Mouse (Mus musculus): ENCODE measurements around the gene Hoxb2. TPM values are rescaled to one million over a fixed set of nuclear protein-coding genes. Genes with fewer than 3 reads are reported as not detected.

The Hoxb2 gene
- polyA plus RNA-seq, 1 experiment from 2014 or later: 42.9 TPM

- Histone ChIP-seq H3K9ac (peak overlapping the region; percentile 97), H3K27me3 (ENCODE audit: control insufficient read depth, insufficient read depth, low read length) (peaks cover 63% of the 10 kb centered on the region), H3K4me3 (replicated peaks; ENCODE audit: low read length) (peak overlapping the region; percentile 48), H3K4me2 (replicated peaks) (peak overlapping the region; percentile 77), H3K27ac (peak overlapping the region; percentile 99), H3K9me3 (ENCODE audit: control insufficient read depth, low read length) (no peaks in the 10 kb centered on the region), H3K4me1 (replicated peaks; ENCODE audit: control insufficient read depth, insufficient read depth, low read length) (peaks cover 48% of the 10 kb centered on the region), H3K36me3 (replicated peaks; ENCODE audit: control insufficient read depth, insufficient read depth) (0 out of 2 replicates have a peak, but pooled peaks cover 5% of the 10 kb centered on the region)
- peak; percentile 19; the same call in 1 of the 2 replicates for ATAC-seq (ENCODE audit: low FRiP score)
- 2% methylated on average over 45 of the region's 45 CpGs for WGBS
- DNase-seq (ENCODE audit: low spot score): no peak
Measured at GRCm38 (mm10) chr11:96345893-96346806, 4.2 kb upstream of the Hoxb2 start.

DNA sequence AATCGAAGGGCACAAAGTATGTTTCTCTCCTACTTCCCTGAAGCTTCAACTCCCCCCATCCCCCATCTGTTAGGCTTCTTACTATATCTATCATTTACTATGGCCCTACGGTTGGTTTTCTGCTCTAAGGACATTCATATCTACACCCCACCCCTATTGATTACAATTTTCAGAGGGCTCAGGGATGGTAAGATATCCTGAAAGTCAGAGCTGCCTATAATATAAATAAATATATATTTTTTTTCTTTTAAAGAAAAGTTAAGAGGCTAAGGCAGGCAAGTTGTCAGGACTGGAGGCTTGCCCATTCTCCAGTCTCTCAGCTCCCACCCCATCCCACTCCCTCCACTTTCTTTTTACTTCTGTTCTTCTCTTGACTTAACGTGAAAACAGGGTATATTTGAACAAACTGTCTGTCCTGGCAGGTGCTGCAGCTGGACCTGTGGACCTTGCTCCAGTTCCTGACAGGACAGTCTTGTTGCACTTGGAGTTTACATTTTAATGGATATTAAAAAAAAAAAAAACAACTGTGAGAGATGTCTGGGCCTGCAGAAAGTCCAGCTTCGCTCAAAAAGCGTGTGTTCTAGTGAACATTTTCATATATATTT lies 3.3 kb upstream of the Hoxb2 start:
- no peak for ATAC-seq (ENCODE audit: low FRiP score)
- Histone ChIP-seq H3K36me3 (replicated peaks; ENCODE audit: control insufficient read depth, insufficient read depth) (0 out of 2 replicates have a peak, but pooled peaks cover 5% of the 10 kb centered on the region), H3K4me2 (replicated peaks) (peak overlapping the region; percentile 77), H3K27me3 (ENCODE audit: control insufficient read depth, insufficient read depth, low read length) (peaks cover 64% of the 10 kb centered on the region), H3K4me1 (replicated peaks; ENCODE audit: control insufficient read depth, insufficient read depth, low read length) (peaks cover 49% of the 10 kb centered on the region), H3K27ac (peak overlapping the region; percentile 99), H3K9me3 (ENCODE audit: control insufficient read depth, low read length) (no peaks in the 10 kb centered on the region), H3K4me3 (replicated peaks; ENCODE audit: low read length) (peak overlapping the region; percentile 48; the same call in 1 of the 2 replicates), H3K9ac (peak overlapping the region; percentile 97)
- peak; percentile 42 for DNase-seq (ENCODE audit: low spot score)
- 14% methylated on average over 5 of the region's 5 CpGs for WGBS

DNA sequence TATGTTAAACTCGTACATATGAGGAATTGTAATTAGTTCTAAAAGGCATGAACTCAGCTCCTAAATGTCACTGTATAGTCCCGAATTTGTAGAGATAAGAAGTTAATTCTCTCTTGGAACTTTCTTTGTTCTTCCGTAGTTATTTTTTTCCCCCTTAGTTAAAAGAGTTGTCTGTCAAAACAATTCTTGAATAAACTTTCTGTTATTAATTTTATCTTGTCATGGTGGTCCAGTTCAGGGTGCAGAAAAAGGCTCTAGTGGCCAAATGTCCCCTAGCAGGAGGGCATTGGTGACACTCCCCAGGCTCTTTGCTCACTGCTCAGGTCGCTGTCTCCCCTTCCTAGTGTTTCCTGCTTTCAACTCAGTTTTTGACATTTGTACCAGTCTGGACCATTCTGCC lies 2.6 kb upstream of the Hoxb2 start:
- H3K4me1 ChIP-seq (replicated peaks; ENCODE audit: control insufficient read depth, insufficient read depth, low read length): peaks cover 49% of the 10 kb centered on the region
- H3K27me3 ChIP-seq (ENCODE audit: control insufficient read depth, insufficient read depth, low read length): peaks cover 64% of the 10 kb centered on the region
- peak overlapping the region; percentile 99 for H3K27ac ChIP-seq
- H3K4me2 ChIP-seq (replicated peaks): peak overlapping the region; percentile 71
- no peak for ATAC-seq (ENCODE audit: low FRiP score)
- DNase-seq (ENCODE audit: low spot score): peak; percentile 36
- H3K9ac ChIP-seq: peak overlapping the region; percentile 55
- H3K4me3 ChIP-seq (replicated peaks; ENCODE audit: low read length): no peak overlapping the region; the same call in 1 of the 2 replicates
- WGBS: 7% methylated on average over 4 of the region's 4 CpGs
- 0 out of 2 replicates have a peak, but pooled peaks cover 5% of the 10 kb centered on the region for H3K36me3 ChIP-seq (replicated peaks; ENCODE audit: control insufficient read depth, insufficient read depth)
- no peaks in the 10 kb centered on the region for H3K9me3 ChIP-seq (ENCODE audit: control insufficient read depth, low read length)

GRCm38 (mm10) chr11:96348141-96348928 lies 2.0 kb upstream of the Hoxb2 start:
- peak overlapping the region; percentile 55 for H3K9ac ChIP-seq
- H3K4me2 ChIP-seq (replicated peaks): peak overlapping the region; percentile 71
- DNase-seq (ENCODE audit: low spot score) (peak; percentile 67), ATAC-seq (ENCODE audit: low FRiP score) (no peak)
- peak overlapping the region; percentile 20 for H3K4me3 ChIP-seq (replicated peaks; ENCODE audit: low read length)
- H3K4me1 ChIP-seq (replicated peaks; ENCODE audit: control insufficient read depth, insufficient read depth, low read length): peaks cover 49% of the 10 kb centered on the region
- H3K9me3 ChIP-seq (ENCODE audit: control insufficient read depth, low read length): no peaks in the 10 kb centered on the region
- WGBS: 3% methylated on average over 21 of the region's 21 CpGs
- peak overlapping the region; percentile 99 for H3K27ac ChIP-seq
- 0 out of 2 replicates have a peak, but pooled peaks cover 11% of the 10 kb centered on the region for H3K36me3 ChIP-seq (replicated peaks; ENCODE audit: control insufficient read depth, insufficient read depth)
- peaks cover 61% of the 10 kb centered on the region for H3K27me3 ChIP-seq (ENCODE audit: control insufficient read depth, insufficient read depth, low read length)

DNA sequence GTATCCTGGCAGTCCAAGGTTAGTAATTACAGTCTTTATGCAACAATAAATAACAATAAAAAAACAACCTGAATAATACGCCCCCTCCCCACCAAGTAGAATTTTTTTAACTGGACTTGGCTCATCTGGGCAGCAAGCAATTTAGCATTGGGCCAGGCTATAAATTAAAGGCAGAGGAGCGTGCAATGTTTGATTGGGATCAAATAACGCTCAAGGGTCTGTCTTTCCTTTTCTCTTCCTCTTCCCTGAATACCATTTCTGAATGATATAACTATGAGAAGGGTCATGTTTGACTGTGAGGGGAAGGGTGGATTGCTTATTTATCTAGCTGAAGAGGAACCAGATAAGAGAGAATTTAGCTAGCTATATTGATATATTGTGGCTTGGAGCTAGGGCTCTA lies 1.3 kb upstream of the Hoxb2 start:
- H3K9me3 ChIP-seq (ENCODE audit: control insufficient read depth, low read length): no peaks in the 10 kb centered on the region
- peak overlapping the region; percentile 55 for H3K9ac ChIP-seq
- peak overlapping the region; percentile 20 for H3K4me3 ChIP-seq (replicated peaks; ENCODE audit: low read length)
- peaks cover 58% of the 10 kb centered on the region for H3K27me3 ChIP-seq (ENCODE audit: control insufficient read depth, insufficient read depth, low read length)
- peak overlapping the region; percentile 99 for H3K27ac ChIP-seq
- H3K4me1 ChIP-seq (replicated peaks; ENCODE audit: control insufficient read depth, insufficient read depth, low read length): peaks cover 49% of the 10 kb centered on the region
- H3K4me2 ChIP-seq (replicated peaks): peak overlapping the region; percentile 71
- 12% methylated on average over 3 of the region's 3 CpGs for WGBS
- 0 out of 2 replicates have a peak, but pooled peaks cover 14% of the 10 kb centered on the region for H3K36me3 ChIP-seq (replicated peaks; ENCODE audit: control insufficient read depth, insufficient read depth)
- ATAC-seq (ENCODE audit: low FRiP score) (no peak), DNase-seq (ENCODE audit: low spot score) (peak; percentile 26)

DNA sequence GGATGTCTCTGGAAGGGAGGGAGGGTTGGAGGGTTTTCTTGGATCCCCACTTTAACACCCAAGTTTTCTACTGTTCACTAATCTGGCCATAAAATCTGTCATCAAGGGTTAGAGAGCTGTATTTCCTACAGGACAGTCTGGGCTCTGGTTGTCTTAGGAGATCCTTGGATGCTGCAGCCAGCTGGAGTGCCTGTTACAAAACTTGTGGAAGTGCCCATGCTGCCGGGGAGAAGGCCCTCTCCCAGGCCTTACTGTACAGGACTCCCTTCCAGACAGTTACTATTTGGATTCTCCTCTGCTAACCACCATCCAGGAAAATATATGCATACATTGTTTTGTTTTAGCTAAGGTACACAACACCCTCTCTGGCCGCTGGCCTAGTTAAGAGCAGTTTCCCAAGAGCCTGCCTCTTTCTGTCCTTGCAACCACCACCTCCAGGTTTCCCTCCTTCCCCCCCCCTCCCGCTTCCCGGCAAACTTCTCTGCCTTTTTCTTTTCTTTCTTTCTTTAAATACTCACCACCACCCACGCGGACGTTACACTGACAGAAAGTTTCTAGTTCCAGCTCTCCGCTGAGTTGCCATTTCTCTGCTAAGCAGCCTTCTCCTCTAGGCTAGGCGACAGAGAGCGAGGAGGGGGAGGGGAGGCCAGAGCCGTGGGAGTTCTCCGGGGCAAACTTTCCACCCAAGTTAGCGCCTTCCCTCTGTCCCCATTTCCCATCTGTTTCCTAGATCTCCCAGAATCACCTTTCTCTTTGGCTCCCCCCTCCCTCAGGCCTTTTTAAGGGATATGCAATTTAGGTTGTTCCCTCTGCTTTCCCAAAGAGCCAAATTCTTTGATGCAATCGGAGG lies 609 bp upstream of the Hoxb2 start:
- H3K4me3 ChIP-seq (replicated peaks; ENCODE audit: low read length): peak overlapping the region; percentile 20
- peaks cover 47% of the 10 kb centered on the region for H3K4me1 ChIP-seq (replicated peaks; ENCODE audit: control insufficient read depth, insufficient read depth, low read length)
- peaks cover 55% of the 10 kb centered on the region for H3K27me3 ChIP-seq (ENCODE audit: control insufficient read depth, insufficient read depth, low read length)
- no peaks in the 10 kb centered on the region for H3K9me3 ChIP-seq (ENCODE audit: control insufficient read depth, low read length)
- peak overlapping the region; percentile 55 for H3K9ac ChIP-seq
- peak overlapping the region; percentile 99 for H3K27ac ChIP-seq
- WGBS: 2% methylated on average over 14 of the region's 14 CpGs
- H3K36me3 ChIP-seq (replicated peaks; ENCODE audit: control insufficient read depth, insufficient read depth): 0 out of 2 replicates have a peak, but pooled peaks cover 9% of the 10 kb centered on the region
- DNase-seq (ENCODE audit: low spot score) (peak; percentile 54), ATAC-seq (ENCODE audit: low FRiP score) (no peak)
- peak overlapping the region; percentile 71 for H3K4me2 ChIP-seq (replicated peaks)

- Histone ChIP-seq H3K9me3 (ENCODE audit: control insufficient read depth, low read length) (no peaks in the 10 kb centered on the region), H3K27me3 (ENCODE audit: control insufficient read depth, insufficient read depth, low read length) (peaks cover 49% of the 10 kb centered on the region), H3K27ac (peak overlapping the region; percentile 99), H3K9ac (peak overlapping the region; percentile 98), H3K4me3 (replicated peaks; ENCODE audit: low read length) (peak overlapping the region; percentile 68), H3K4me1 (replicated peaks; ENCODE audit: control insufficient read depth, insufficient read depth, low read length) (peaks cover 43% of the 10 kb centered on the region), H3K4me2 (replicated peaks) (peak overlapping the region; percentile 71), H3K36me3 (replicated peaks; ENCODE audit: control insufficient read depth, insufficient read depth) (0 out of 2 replicates have a peak, but pooled peaks cover 9% of the 10 kb centered on the region)
- 7% methylated on average over 2 of the region's 2 CpGs for WGBS
- ATAC-seq (ENCODE audit: low FRiP score) (no peak), DNase-seq (ENCODE audit: low spot score) (peak; percentile 25)
Measured at GRCm38 (mm10) chr11:96350791-96351190, 466 bp downstream of the Hoxb2 start.

GRCm38 (mm10) chr11:96351312-96351711 lies 987 bp downstream of the Hoxb2 start:
- Histone ChIP-seq H3K27ac (peak overlapping the region; percentile 99), H3K4me3 (replicated peaks; ENCODE audit: low read length) (peak overlapping the region; percentile 68), H3K36me3 (replicated peaks; ENCODE audit: control insufficient read depth, insufficient read depth) (0 out of 2 replicates have a peak, but pooled peaks cover 9% of the 10 kb centered on the region), H3K9ac (peak overlapping the region; percentile 98), H3K9me3 (ENCODE audit: control insufficient read depth, low read length) (no peaks in the 10 kb centered on the region), H3K27me3 (ENCODE audit: control insufficient read depth, insufficient read depth, low read length) (peaks cover 49% of the 10 kb centered on the region), H3K4me1 (replicated peaks; ENCODE audit: control insufficient read depth, insufficient read depth, low read length) (peaks cover 38% of the 10 kb centered on the region), H3K4me2 (replicated peaks) (peak overlapping the region; percentile 71)
- WGBS: 4% methylated on average over 11 of the region's 11 CpGs
- ATAC-seq (ENCODE audit: low FRiP score) (peak; percentile 52; the same call in 1 of the 2 replicates), DNase-seq (ENCODE audit: low spot score) (peak; percentile 73)
